Mouse (Mus musculus): ENCODE results near the gene Ptch2.

- TF ChIP-seq CTCF (IDR thresholded peaks at IDR 0.05; ENCODE audit: low read depth) (no peak), EP300 (optimal IDR thresholded peaks at IDR 0.05) (no peak)
Observed at GRCm38 (mm10) chr4:117097969-117098763, 2.3 kb downstream of the Ptch2 start.

Data from stomach, postnatal 0 days (tissue).